Mouse (Mus musculus) neural tube, embryonic 15.5 days (tissue): ENCODE measurements around the gene Prox1. TPM values are rescaled to one million over a fixed set of nuclear protein-coding genes. Genes with fewer than 3 reads are reported as not detected.

Source experiments
- ATAC-seq: fragments of 200-750 bp; cut with Nextera tagmentation; 2 replicates; pipeline ENCODE4 v1.8.0; 2017; ENCODE audit warnings: mild to moderate bottlenecking, moderate TSS enrichment, moderate library complexity; ENCODE audit not compliant: low FRiP score
- H3K27ac ChIP-seq: fragments of 300-500 bp; sonication (generic); replicated peaks from 2 replicates; pipeline ENCODE4 v1.5.1; 2015; ENCODE audit warnings: mild to moderate bottlenecking, inconsistent platforms
- H3K27me3 ChIP-seq: fragments of 300-500 bp; sonication (generic); replicated peaks from 2 replicates; pipeline ENCODE4 v1.6.1; 2015; ENCODE audit warnings: inconsistent platforms
- H3K36me3 ChIP-seq: fragments of 300-500 bp; sonication (generic); 2 replicates; pipeline ENCODE4 v1.6.1; 2015; ENCODE audit warnings: inconsistent platforms
- H3K4me1 ChIP-seq: fragments of 300-500 bp; sonication (generic); 2 replicates; pipeline ENCODE4 v1.6.1; 2015; ENCODE audit warnings: inconsistent platforms
- H3K4me2 ChIP-seq: fragments of 300-500 bp; sonication (generic); 2 replicates; pipeline ENCODE4 v1.6.1; 2015; ENCODE audit warnings: inconsistent platforms, mild to moderate bottlenecking, moderate library complexity
- H3K4me3 ChIP-seq: fragments of 300-500 bp; sonication (generic); replicated peaks from 2 replicates; pipeline ENCODE4 v1.5.1; 2015; ENCODE audit warnings: mild to moderate bottlenecking, inconsistent platforms
- H3K9ac ChIP-seq: fragments of 300-500 bp; sonication (generic); replicated peaks from 2 replicates; pipeline ENCODE4 v1.6.1; 2015; ENCODE audit warnings: mild to moderate bottlenecking, inconsistent platforms
- H3K9me3 ChIP-seq: fragments of 300-500 bp; sonication (generic); replicated peaks from 2 replicates; pipeline ENCODE4 v1.6.1; 2016; ENCODE audit warnings: inconsistent platforms
- WGBS: fragments of 180-500 bp; shearing (Covaris S2); methylation state at CpG from one replicate; pipeline ENCODE4 v1.1.7; 2015; ENCODE audit warnings: mixed read lengths; 5-methylcytosine and 5-hydroxymethylcytosine counted together
- polyA plus RNA-seq: library from polyadenylated mRNA; unstranded; fragments of >200 nt; fragmentation: Nextera tagmentation; extraction: Ambion mirVana; gene quantifications from 2 replicates; pipeline ENCODE4 v1.2.1, GENCODE M21; 2015

Gene Prox1
- polyA plus RNA-seq, 1 experiment from 2014 or later: 9.1 TPM

DNA sequence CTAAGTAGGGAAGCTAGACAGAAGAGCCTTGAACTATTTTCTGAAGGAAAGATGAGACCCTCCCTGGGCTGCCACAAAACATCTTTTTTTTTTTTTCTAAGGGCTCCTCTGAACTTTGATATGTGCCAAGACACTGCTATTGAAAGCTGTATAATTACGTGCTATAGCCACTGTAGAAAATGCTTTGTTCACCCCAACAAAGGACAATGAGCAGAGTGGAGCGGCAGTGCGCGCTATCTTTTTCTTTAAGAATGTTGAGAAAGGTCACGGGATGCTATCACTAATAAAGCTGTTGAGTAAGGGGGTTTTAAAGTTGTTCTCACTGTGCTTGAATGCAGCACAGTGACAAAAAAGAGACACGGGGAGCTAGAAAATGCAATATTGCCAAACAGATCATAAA, 30.0 kb downstream of the Prox1 start:
- WGBS: 33% methylated on average over 6 of the region's 6 CpGs
- no peaks in the 10 kb centered on the region for H3K9me3 ChIP-seq
- no peaks in the 10 kb centered on the region for H3K27me3 ChIP-seq
- H3K27ac ChIP-seq: no peak overlapping the region
- no peak overlapping the region for H3K4me2 ChIP-seq
- no peak overlapping the region for H3K9ac ChIP-seq
- no peak for ATAC-seq
- H3K4me1 ChIP-seq: peaks cover 24% of the 10 kb centered on the region
- H3K4me3 ChIP-seq: no peak overlapping the region
- no peaks in the 10 kb centered on the region for H3K36me3 ChIP-seq

DNA sequence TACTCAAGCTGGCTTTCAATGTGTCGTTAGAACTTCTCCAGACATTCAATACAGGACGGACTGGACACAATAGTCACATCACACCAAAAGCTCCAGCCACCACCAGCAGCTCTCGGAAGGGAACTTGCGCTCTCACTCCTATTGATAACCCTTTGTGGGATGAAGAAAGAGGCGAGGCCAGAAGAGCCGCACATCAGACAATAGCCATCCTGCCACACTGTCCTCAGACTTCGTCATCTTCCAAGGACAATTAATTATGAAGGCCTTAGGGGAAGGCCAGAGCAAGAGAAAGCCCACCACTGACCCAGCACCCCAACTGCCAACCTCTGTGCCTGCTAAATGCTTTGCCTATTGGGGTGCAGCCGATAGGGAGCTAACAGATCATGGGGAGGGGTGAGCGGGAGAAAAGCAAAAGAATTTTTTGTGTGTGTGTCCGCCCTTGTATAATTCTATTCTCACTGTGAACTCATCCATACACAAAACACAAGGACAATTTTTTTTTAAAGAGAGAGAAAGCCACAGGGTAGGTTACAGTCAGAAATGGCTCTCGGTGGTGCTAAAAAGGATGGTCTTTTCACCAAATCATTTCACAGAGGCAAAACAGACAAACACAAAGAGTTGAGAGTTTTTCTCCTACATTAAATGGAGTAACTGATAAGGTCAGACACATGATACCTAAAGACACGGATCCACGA, 30.7 kb downstream of the Prox1 start:
- Histone ChIP-seq H3K36me3 (no peaks in the 10 kb centered on the region), H3K4me2 (no peak overlapping the region), H3K27me3 (no peaks in the 10 kb centered on the region), H3K27ac (no peak overlapping the region), H3K9me3 (no peaks in the 10 kb centered on the region), H3K9ac (no peak overlapping the region), H3K4me1 (peaks cover 24% of the 10 kb centered on the region), H3K4me3 (no peak overlapping the region)
- no peak for ATAC-seq
- 45% methylated on average over 13 of the region's 13 CpGs for WGBS

DNA sequence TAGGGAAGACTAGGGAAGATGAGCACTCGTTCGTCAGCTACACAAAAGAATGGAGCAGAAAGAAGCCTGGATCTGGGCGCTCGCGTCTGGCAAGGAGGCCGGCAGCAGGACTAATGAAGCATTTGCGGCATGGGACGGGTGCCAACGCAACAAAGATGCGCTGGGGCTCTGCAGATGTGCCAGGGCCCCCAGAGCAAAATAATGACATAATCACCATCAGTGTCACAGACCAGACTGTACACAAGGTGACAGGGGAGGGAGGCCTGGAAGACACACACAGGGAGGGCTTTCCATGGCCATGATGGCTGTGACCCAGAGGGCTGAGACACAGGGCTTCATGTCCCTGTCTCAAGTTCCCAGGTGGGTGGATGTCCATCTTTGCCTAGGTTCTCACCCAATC, 32.6 kb downstream of the Prox1 start:
- Histone ChIP-seq H3K9me3 (no peaks in the 10 kb centered on the region), H3K27me3 (no peaks in the 10 kb centered on the region), H3K4me1 (peaks cover 24% of the 10 kb centered on the region), H3K36me3 (no peaks in the 10 kb centered on the region), H3K9ac (no peak overlapping the region), H3K4me2 (no peak overlapping the region), H3K4me3 (no peak overlapping the region), H3K27ac (peak overlapping the region; percentile 33)
- no peak for ATAC-seq
- 21% methylated on average over 10 of the region's 10 CpGs for WGBS

- Histone ChIP-seq H3K4me2 (no peak overlapping the region), H3K27me3 (no peaks in the 10 kb centered on the region), H3K4me3 (no peak overlapping the region), H3K9me3 (no peaks in the 10 kb centered on the region), H3K36me3 (no peaks in the 10 kb centered on the region), H3K9ac (no peak overlapping the region), H3K4me1 (peaks cover 37% of the 10 kb centered on the region), H3K27ac (no peak overlapping the region)
- 81% methylated on average over 4 of the region's 4 CpGs for WGBS
- ATAC-seq: no peak
Observed at GRCm38 (mm10) chr1:190132897-190133296, 37.6 kb downstream of the Prox1 start.

- no peaks in the 10 kb centered on the region for H3K36me3 ChIP-seq
- no peak overlapping the region for H3K4me3 ChIP-seq
- H3K9ac ChIP-seq: no peak overlapping the region
- 79% methylated on average over 4 of the region's 4 CpGs for WGBS
- no peaks in the 10 kb centered on the region for H3K9me3 ChIP-seq
- H3K4me2 ChIP-seq: no peak overlapping the region
- H3K4me1 ChIP-seq: peaks cover 35% of the 10 kb centered on the region
- no peaks in the 10 kb centered on the region for H3K27me3 ChIP-seq
- no peak for ATAC-seq
- no peak overlapping the region for H3K27ac ChIP-seq
Observed at GRCm38 (mm10) chr1:190130888-190131287, 39.6 kb downstream of the Prox1 start.

GRCm38 (mm10) chr1:190129553-190129952, 41.0 kb downstream of the Prox1 start:
- Histone ChIP-seq H3K4me3 (no peak overlapping the region), H3K9me3 (no peaks in the 10 kb centered on the region), H3K27me3 (no peaks in the 10 kb centered on the region), H3K27ac (no peak overlapping the region), H3K4me1 (peaks cover 35% of the 10 kb centered on the region), H3K4me2 (no peak overlapping the region), H3K36me3 (no peaks in the 10 kb centered on the region), H3K9ac (no peak overlapping the region)
- whole genome bisulfite sequencing: 36% methylated on average over 7 of the region's 7 CpGs
- ATAC-seq: no peak

GRCm38 (mm10) chr1:190128674-190129322, 41.7 kb downstream of the Prox1 start:
- peak overlapping the region; percentile 17; the same call in 1 of the 2 replicates for H3K4me2 ChIP-seq
- no peak overlapping the region for H3K9ac ChIP-seq
- 12% methylated on average over 12 of the region's 12 CpGs for WGBS
- H3K36me3 ChIP-seq: no peaks in the 10 kb centered on the region
- H3K4me1 ChIP-seq: peaks cover 35% of the 10 kb centered on the region
- no peak overlapping the region for H3K4me3 ChIP-seq
- no peaks in the 10 kb centered on the region for H3K27me3 ChIP-seq
- ATAC-seq: no peak
- no peaks in the 10 kb centered on the region for H3K9me3 ChIP-seq
- peak overlapping the region; percentile 28; the same call in 1 of the 2 replicates for H3K27ac ChIP-seq

DNA sequence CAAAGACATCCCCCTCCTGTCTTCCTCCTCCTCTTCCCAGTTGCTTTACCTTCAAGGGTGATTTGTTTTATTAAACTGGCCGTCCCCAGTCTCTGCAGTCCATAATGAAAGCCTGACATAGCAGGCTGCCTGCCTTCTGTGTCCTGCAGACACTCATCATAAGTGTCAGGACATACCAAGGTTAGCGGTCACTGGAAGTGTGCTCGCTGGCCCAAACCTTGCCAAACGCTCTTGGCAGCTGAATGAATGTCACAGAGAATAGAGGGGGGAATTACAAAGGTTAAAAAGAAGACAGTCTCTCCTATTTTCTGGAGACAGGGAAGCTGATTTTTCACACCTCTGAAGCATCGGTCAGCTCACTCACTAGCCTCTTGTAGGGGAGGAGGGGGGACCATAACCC, 42.6 kb downstream of the Prox1 start:
- Histone ChIP-seq H3K9me3 (no peaks in the 10 kb centered on the region), H3K27me3 (no peaks in the 10 kb centered on the region), H3K36me3 (no peaks in the 10 kb centered on the region), H3K4me3 (no peak overlapping the region), H3K4me1 (peaks cover 35% of the 10 kb centered on the region), H3K9ac (no peak overlapping the region), H3K4me2 (no peak overlapping the region), H3K27ac (peak overlapping the region; percentile 28; the same call in 1 of the 2 replicates)
- WGBS: 24% methylated on average over 5 of the region's 5 CpGs
- peak; percentile 50; the same call in 1 of the 2 replicates for ATAC-seq

- Histone ChIP-seq H3K27me3 (no peaks in the 10 kb centered on the region), H3K36me3 (no peaks in the 10 kb centered on the region), H3K9me3 (no peaks in the 10 kb centered on the region), H3K9ac (no peak overlapping the region), H3K4me3 (no peak overlapping the region), H3K4me1 (peaks cover 35% of the 10 kb centered on the region), H3K27ac (no peak overlapping the region), H3K4me2 (no peak overlapping the region)
- ATAC-seq: peak; percentile 28; the same call in 1 of the 2 replicates
- 45% methylated on average over 6 of the region's 6 CpGs for WGBS
Observed at GRCm38 (mm10) chr1:190127163-190127795, 43.2 kb downstream of the Prox1 start.

DNA sequence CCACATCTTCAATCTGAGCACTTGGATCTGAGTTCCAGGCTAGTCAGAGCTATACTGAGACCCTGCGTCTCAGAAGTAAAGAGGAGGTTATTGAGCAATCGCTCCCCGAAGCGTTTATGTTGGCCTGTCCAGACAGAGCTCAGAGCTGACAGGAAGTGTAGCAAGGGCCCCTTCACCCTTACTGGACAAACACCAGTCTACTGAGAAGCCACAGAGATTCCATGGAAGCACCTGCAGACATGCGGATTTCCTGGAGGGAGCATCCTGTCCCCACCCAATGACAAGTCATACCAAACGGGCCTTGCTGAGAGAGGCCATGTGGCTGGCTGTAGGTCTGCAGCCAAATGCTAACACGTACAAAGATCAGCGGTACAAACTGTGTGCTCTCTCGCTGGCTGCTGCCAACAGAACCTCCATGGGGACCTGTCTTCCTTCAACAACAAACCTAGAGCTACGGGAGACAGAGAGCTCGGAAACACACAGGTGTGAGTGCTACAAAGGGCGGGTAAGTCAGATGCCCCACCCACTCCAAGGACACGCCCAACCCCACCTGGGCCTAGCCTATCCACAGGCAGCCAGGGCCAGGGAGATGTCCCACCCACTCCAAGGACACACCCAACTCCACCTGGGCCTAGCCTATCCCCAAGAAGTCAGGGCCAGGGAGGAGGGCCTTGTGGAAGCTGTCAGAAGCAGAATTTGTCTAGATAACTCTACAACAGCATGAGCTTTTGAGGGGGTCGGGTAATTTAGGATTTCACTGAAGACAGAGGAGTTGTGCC, 45.4 kb downstream of the Prox1 start:
- Histone ChIP-seq H3K36me3 (no peaks in the 10 kb centered on the region), H3K4me1 (peaks cover 27% of the 10 kb centered on the region), H3K27ac (no peak overlapping the region), H3K9me3 (no peaks in the 10 kb centered on the region), H3K27me3 (no peaks in the 10 kb centered on the region), H3K4me2 (no peak overlapping the region), H3K9ac (no peak overlapping the region), H3K4me3 (no peak overlapping the region)
- ATAC-seq: no peak
- WGBS: 82% methylated on average over 14 of the region's 14 CpGs

DNA sequence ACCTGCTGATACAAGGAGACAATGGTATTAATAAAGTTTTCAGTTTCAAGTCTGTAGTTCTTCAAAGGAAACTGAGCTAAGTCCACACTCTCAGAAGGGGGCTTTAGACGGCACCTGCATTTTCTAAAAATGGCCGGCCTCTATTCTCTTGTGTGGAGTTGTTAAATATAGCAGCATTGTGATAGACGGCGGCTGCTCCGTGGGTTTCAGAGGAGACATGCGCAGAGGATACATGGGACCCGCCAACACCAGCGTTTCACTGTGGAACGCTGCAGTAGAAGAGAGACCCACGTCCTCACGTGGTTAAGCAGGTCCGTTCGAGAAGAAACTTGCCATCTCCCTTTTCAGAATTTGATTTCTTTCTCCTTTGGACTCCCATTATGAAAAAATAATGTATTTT, 47.1 kb downstream of the Prox1 start:
- Histone ChIP-seq H3K36me3 (no peaks in the 10 kb centered on the region), H3K27me3 (no peaks in the 10 kb centered on the region), H3K4me2 (no peak overlapping the region), H3K4me3 (no peak overlapping the region), H3K4me1 (peaks cover 13% of the 10 kb centered on the region), H3K9ac (no peak overlapping the region), H3K27ac (no peak overlapping the region), H3K9me3 (no peaks in the 10 kb centered on the region)
- no peak for ATAC-seq
- 93% methylated on average over 13 of the region's 13 CpGs for WGBS
